Mouse (Mus musculus): ENCODE results near the gene Mef2c. TPM values are rescaled to one million over a fixed set of nuclear protein-coding genes. Genes with fewer than 3 reads are reported as not detected.

Gene Mef2c
- polyA plus RNA-seq, 2 experiments from 2014 or later = 1.2 to 14.7 TPM

- no peak for ATAC-seq
Observed at GRCm38 (mm10) chr13:83573327-83573726, 69.5 kb downstream of the Mef2c start.

DNA sequence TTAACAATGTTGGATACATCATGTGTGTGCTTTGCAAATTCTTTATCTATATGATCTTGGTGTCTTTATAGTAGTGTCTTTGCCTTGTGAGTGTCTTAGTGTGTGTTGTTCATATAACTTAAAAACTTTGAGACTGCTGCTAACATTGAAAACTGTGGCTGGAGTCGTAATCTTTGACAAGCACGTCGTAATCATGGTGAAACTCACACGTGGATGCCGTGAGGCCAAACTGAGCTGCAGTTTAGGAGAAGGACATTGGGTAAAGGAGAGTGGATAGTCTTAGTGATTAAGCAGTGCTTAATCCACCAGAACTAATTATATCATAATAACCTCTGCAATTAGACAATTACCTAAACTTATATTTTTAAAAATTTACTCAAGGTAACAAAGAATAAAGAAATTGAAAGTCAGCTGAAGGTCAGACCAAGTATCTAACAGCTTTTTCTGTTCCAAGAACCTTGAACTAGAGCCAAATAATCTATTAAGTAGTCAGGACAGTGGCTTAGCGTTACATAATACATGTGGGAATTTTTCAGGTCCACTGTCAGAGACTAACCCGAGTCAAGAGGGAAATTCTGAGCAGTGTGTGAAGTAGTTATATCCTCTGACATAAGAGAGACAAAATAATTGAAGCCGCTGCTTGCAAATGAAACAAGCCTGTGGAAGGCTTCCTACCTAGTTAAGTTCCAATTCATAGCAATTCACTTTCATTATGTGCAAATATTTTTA, 70.2 kb downstream of the Mef2c start:
- ATAC-seq = no peak

- ATAC-seq = no peak
Observed at GRCm38 (mm10) chr13:83574866-83575265, 71.0 kb downstream of the Mef2c start.

DNA sequence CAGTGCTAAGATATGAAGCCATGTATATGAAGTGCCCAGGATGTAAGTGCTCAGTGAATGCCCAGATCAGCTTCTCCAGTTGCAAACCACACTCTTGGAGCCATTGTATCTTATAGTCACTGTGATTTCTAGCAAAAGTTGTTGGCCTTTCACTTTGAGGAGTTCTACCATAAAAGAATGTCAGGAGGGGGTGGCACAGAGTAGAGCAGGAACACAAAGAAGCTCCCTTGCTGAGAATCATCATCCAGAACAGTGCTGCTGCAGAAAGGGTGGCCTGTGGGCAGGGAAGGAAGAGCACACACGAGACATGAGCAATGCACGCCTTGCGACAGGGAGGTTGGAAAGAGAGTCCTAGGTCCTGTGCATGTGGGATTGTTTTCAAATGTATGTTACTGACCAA, 75.6 kb downstream of the Mef2c start:
- ATAC-seq = no peak

GRCm38 (mm10) chr13:83580856-83581255, 77.0 kb downstream of the Mef2c start:
- no peak for ATAC-seq

GRCm38 (mm10) chr13:83582564-83582963, 78.7 kb downstream of the Mef2c start:
- ATAC-seq = no peak

DNA sequence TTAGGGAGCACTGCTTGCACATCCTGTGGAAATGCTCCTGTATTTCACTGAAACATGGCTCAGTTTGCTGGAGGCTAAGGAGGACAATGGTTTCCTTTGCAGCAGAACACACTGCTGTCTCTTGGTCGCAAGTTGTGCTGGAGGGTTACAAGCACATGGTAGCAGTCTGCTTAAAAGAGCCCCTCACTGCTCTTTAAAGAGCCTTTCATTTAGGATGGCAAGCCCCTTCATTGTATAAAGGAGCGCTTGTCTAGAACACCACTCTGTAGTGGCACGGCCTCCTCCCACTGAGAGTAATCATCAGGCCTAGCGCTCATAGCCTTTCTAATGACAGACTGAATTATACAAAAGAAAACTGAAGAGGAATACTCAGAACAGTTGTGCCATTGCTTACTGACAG, 80.0 kb downstream of the Mef2c start:
- ATAC-seq = no peak

DNA sequence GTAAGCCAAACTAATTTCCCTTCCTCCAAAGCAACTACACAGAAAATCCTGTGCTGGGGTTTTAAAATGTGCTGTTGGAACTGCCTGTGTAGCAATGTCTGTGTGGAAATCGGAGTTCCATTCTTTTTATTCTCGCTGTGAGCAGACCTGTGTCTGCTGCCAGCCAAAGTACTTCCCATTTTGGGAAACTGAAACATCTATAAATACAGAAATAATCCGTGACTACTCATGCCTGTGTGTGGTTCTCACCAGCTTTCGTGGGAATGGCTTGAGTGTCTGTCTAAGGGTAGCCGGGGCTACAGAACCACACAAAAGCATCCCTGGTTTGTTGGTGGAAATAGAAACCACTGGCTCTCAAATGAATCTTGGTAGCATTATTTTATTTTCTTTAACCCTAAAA, 81.5 kb downstream of the Mef2c start:
- ATAC-seq = no peak

GRCm38 (mm10) chr13:83588186-83588585, 84.4 kb downstream of the Mef2c start:
- ATAC-seq = no peak

DNA sequence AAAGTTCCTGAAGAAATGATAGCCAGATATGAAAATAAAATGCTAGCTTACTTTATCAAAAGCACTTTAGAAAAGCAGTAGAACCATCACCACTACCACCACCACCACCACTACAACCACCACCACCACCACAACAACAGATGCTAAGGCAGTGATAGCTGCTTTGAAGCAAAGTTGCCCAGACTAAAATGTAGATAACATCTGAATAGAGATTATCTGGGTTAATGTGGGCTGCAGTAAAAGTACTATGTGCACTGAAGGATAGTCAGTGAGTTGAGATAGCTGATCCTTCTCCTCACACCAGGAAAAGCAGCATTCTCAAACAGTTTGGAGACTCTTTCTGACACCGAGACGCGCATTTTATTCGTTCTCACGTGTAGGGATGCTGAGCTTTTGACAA, 87.1 kb downstream of the Mef2c start:
- ATAC-seq = no peak

DNA sequence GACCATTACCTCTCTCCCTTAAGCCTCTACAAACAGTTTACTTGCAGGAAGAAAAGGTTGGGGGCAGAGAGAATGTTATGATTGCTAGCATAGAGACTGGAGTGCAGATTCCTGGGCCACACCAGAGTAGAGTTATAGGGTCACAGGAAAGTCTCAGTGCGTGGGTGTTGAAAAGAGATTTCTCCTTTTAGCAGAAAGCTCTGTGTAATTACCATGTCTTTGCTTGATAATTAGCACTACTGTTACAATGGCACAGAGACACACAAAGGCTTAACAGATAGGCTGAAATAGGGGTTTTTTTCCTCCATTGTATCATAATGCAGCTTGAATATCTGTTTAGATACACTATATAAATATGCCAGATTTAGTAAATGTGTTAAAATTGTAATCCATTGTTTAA, 91.6 kb downstream of the Mef2c start:
- no peak for ATAC-seq

DNA sequence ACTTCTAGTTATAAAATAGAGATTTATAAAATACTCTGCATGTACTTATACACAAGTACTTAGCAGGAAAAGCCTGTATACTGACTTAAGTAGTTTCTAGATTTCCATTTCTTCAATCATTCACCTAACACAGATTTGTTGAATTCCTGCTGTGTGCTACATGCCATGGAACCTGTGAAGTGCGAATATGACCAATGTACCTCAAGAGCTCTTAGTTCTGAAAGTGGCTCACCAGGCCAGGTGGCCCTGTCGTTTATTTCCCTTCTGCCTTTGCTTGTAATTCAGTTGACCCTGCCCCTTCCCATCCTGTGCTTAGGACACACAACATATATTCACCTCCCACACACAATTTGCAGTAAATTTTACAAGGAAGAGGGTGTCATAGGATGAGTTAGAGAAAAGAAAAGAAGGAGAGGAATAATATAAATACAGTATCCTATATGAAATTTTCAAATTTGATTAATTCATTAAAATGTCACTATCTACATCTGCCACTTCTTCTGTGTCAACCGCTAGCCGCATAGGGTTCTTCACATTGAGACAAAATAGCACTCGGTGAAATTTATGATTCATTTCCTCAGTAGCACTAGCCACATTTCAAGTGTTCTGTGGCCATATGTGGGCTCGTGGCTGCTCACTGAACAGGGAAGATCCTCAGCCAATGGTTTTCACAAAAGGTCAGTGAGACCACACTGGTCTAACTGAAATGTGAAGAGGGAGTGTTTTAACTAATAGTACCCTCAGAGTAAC, 93.3 kb downstream of the Mef2c start:
- no peak for ATAC-seq

DNA sequence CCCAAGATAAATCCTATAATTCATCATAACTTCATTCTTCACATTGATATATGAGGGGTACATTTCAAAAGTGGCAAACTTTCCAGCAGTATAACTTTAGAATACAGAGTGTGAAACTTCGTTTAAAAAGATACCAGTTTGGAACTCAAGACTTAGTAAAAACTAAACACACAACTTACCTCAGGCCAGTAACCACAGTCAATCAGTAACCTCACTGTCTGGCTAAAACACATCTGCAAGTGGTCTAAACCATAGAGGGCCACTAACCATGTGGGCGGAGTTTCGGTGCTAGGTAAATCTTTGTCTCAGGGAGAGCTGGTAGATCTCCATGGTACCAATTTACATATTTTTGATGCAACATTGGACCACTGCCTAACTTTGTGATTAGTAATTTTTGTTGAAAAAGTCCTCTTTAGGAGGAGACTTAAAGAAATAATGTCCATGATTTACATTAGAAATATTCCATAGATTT, 93.9 kb downstream of the Mef2c start:
- no peak for ATAC-seq

- ATAC-seq = no peak
Observed at GRCm38 (mm10) chr13:83600301-83600700, 96.5 kb downstream of the Mef2c start.

- no peak for ATAC-seq
Observed at GRCm38 (mm10) chr13:83601741-83602140, 97.9 kb downstream of the Mef2c start.

DNA sequence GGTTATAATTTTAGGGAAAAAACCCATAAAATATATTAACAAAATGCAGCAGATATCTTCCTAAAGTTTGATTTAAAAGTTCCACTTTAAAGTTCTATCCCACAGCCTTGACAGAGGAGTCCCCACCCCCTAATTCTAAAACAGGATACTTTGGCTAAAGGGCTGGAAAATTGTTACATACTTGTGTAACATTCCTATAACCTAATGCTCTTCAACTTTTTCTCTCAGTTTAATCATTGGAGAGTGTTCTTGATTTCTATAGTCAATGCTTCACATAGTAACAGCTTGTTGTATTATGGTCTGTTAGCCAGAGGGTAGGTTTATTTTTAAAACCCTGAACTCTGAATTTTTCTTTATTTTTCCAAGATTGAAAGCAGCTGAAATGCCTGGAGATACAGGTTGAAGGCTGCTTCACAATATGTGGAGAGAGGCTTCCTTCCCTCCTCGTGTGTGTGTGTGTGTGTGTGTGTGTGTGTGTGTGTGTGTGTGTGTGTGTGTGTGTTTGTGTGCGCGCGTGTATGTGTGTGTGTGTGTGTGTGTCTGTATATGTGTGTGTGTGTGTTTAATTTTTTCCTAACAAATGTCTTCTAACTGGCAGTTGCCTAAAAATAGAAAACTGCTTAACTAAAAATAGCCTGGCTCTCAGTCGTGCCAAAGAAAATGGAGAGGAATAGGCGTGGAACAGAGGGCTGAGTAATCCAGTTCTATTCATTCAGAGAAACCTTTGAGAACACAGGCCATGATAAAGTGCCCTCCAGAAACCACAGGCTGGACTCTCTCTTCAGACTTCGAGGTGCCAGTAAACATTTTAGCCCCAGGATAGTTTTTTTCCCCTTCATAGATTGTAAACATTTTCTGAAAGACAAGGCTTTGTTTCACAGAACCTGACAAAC, 99.8 kb downstream of the Mef2c start:
- no peak for ATAC-seq

DNA sequence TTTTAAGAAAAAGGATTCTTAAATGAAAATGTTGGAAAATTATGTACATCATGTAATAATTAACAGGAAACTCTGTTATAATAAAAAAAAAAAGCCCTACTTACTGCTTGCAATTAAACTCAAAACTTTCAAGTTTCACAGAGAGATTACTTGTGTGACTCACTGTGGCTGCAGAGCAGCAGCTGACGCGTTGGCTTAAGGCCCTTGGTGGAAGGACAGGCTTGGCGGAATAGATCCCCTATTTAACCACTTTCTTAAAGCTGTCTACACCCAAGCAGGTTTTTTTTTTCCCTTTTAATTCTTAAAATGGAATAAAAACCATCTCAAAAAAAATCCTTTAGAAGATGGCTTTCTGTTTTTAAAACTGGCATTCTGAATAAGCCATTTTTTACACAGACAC, 100.5 kb downstream of the Mef2c start:
- no peak for ATAC-seq

- no peak for ATAC-seq
Observed at GRCm38 (mm10) chr13:83604785-83605184, 101.0 kb downstream of the Mef2c start.

DNA sequence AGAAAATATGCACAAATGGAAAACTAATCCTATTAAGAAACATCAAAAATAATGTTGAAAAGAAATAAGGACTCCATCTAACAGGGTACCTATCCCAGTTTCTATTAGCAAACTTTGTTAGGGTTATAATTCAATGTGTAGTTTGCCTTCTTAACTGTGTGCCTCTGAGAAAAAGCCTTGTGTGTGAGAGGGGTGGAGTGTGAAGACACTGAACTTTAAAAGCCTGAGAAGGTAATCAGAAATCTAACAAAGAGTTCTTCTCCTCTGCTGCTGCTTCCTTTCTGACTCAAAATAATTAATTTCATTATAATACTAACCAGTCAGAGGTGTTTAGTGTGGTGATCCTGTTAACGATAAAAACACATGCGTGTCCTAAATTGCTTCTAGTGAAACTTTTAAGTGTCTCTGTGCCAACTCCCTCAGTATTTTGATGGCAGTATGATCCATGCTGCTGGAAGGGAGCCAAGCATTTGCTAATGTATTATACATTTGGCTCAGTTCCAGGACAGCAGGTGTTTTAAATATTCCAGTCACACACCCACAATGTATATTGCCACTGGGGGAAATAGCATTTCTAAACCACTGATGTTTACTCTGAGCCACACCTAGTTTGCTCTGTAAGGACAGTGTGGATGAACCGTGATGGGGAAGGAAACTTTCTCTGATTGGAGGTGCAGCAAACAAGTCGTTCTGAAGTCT, 104.2 kb downstream of the Mef2c start:
- no peak for ATAC-seq

DNA sequence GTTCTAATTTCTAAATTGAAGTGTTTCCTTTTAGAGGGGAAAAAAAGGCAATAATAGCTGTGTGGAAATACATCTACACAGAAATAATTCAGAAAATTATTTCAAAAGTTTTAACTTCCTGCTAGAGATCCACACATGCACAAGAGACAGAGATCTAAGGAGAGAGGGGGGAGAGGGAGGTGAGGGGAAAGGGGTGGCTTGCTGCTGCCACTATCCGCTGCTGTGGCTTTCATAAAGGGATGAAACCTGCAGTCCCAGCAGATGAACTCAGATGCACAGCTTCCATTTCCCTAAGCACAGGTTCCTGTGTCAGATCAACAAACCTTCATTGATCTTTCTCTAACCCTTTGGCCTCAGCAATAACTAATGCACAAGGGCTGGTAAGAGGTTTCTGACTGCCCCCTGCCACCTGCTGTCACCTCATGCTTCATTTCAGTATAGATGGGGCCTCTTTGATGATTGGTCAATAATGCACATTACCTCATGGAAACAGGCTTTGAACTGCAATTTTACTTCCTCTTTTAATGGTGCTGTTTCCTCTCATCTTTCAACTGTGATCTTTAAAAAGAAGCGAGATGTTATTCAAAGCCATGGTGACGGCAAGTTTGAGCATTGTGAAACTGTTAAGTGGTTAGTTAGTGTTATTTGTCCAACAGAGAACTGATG, 105.2 kb downstream of the Mef2c start:
- peak; percentile 81 for ATAC-seq

DNA sequence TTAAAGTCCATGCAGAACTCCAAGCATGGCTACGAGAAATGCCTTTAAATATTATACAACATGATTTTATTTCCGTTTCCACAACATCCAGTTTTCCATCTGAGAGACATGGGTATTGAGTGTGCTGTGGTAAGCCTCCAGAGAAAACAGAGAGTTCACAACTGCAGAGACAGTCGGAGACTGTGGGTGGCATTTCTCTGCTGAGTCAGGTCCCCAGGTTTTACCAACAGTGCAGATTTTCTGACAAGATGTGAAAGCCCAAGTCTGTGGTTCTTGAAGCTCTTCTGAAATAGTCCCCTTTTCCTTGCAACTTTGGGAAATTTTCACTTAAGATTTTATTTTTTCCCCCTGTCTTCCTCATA, 105.7 kb downstream of the Mef2c start:
- peak; percentile 45 for ATAC-seq

GRCm38 (mm10) chr13:83610124-83610523, 106.3 kb downstream of the Mef2c start:
- no peak for ATAC-seq

Data from CD4-positive, CD25-positive, alpha-beta regulatory T cell, adult 4 months (primary cell).